Mouse (Mus musculus) liver, embryonic 13.5 days (tissue): ENCODE measurements around the gene Olfr1167. TPM values are rescaled to one million over a fixed set of nuclear protein-coding genes. Genes with fewer than 3 reads are reported as not detected.
"Not testable (repeated sequence)": the region's sequence is repeated elsewhere in the genome, so short reads cannot be mapped to it uniquely, and the experiment has no call there.

Experiments
- ATAC-seq: fragments of 200-750 bp; cut with Nextera tagmentation; 2 replicates; pipeline ENCODE4 v1.8.0; 2017; ENCODE audit warnings: low read depth, mild to moderate bottlenecking, moderate number of reproducible peaks, moderate library complexity
- DNase-seq: peaks from one replicate; pipeline ENCODE4 v3.0.0; 2022
- H3K27ac ChIP-seq: fragments of 300-500 bp; sonication (generic); 2 replicates; pipeline ENCODE4 v1.5.1; 2015; ENCODE audit warnings: moderate library complexity, mild to moderate bottlenecking, inconsistent platforms
- H3K27me3 ChIP-seq: fragments of 300-500 bp; sonication (generic); 2 replicates; pipeline ENCODE4 v1.6.1; 2015; ENCODE audit warnings: mild to moderate bottlenecking, inconsistent platforms
- H3K36me3 ChIP-seq: fragments of 300-500 bp; sonication (generic); 2 replicates; pipeline ENCODE4 v1.6.1; 2015; ENCODE audit warnings: mild to moderate bottlenecking, inconsistent platforms
- H3K4me1 ChIP-seq: fragments of 300-500 bp; sonication (generic); replicated peaks from 2 replicates; pipeline ENCODE4 v1.6.1; 2015; ENCODE audit warnings: inconsistent platforms
- H3K4me2 ChIP-seq: fragments of 300-500 bp; sonication (generic); 2 replicates; pipeline ENCODE4 v1.6.1; 2015; ENCODE audit warnings: inconsistent platforms, mild to moderate bottlenecking, moderate library complexity
- H3K4me3 ChIP-seq: fragments of 300-500 bp; sonication (generic); replicated peaks from 2 replicates; pipeline ENCODE4 v1.5.1; 2015; ENCODE audit warnings: mild to moderate bottlenecking, inconsistent platforms
- H3K9ac ChIP-seq: fragments of 300-500 bp; sonication (generic); 2 replicates; pipeline ENCODE4 v1.6.1; 2015; ENCODE audit warnings: mild to moderate bottlenecking, inconsistent platforms
- H3K9me3 ChIP-seq: fragments of 300-500 bp; sonication (generic); replicated peaks from 2 replicates; pipeline ENCODE4 v1.6.1; 2016; ENCODE audit warnings: inconsistent platforms
- WGBS: fragments of 180-500 bp; shearing (Covaris S2); methylation state at CpG from one replicate; pipeline ENCODE4 v1.1.7; 2015; ENCODE audit not compliant: insufficient replicate concordance; 5-methylcytosine and 5-hydroxymethylcytosine counted together
- polyA plus RNA-seq: library from polyadenylated mRNA; unstranded; fragments of >200 nt; fragmentation: Nextera tagmentation; extraction: Ambion mirVana; gene quantifications from 2 replicates; pipeline ENCODE4 v1.2.1, GENCODE M21; 2015

Gene Olfr1167
- polyA plus RNA-seq = not detected in 2 replicates

DNA sequence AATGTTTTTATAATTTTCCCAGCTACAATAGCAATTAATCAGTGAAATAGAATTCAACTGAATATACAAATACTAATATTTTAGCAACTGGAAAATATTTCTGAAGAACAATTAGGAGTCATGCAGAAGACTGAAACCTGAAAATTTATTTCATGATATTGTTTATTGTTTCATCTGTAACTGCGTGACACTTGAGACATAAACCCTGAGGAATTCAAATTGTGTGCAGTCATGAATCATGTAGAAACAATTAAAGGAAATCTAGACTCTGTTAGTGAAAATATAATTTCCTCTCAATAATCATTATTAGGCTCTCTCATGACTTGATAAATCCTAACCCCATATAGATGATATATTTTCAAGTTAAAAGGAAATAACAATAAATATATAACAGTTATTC lies at the start of gene Olfr1167:
TSS of gene Olfr1167 (minus strand) at position 101 of the 400 bp plus-strand sequence.
- DNase-seq, H3K9me3 ChIP-seq, H3K27ac ChIP-seq, H3K36me3 ChIP-seq, H3K4me2 ChIP-seq, H3K27me3 ChIP-seq, H3K9ac ChIP-seq, H3K4me3 ChIP-seq, H3K4me1 ChIP-seq, ATAC-seq: not testable (repeated sequence)
- WGBS = 62% methylated on average over 1 of the region's 1 CpGs

DNA sequence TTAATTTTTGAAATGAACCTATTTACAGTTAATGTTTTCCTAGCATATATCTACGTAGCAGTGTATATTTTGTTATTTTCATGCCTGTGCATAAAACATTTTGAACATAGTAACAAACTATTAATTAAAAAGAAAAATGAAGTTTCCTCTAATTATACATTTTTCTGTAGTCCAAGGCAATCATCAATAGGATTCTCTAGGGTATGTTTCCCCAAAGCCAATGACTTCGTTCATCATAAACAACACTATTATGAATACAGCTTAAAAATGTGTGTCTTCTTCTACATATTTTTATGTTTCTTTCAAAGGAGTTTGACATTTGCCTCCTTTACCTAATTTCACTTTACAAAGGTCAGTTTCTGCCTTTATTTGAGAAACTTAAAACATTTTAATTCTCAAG lies 26.6 kb upstream of the Olfr1167 start, which contains the start of gene Olfr1168:
TSS of gene Olfr1168 (plus strand) at position 301 of the 400 bp plus-strand sequence.
- Histone ChIP-seq H3K4me2 (no peak within 1 kb of the TSS), H3K9ac (no peak within 1 kb of the TSS), H3K4me3 (no peak within 1 kb of the TSS), H3K27me3 (no peaks in the 10 kb centered on the region), H3K27ac (no peak within 1 kb of the TSS), H3K9me3 (no peaks in the 10 kb centered on the region), H3K36me3 (no peaks in the 10 kb centered on the region), H3K4me1 (no peaks in the 10 kb centered on the region)
- no peak for DNase-seq
- ATAC-seq = no peak
- 53% methylated on average over 2 of the region's 2 CpGs for WGBS

DNA sequence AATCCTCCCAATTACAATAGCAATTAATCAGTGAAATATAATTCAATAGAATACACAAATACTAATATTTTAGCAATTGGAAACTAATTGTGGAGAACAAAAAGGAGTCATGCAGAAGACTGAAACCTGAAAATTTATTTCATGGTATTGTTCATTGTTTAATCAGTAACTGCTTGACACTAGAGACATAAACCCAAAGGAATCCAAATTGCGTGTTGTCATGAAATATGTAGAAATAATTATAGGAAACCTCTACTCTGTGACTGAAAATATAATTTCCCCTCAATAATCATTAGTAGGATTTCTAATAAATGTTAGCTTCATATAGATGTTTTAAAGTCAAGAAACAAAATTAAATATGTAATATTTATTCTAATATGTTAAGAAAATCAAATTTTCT lies 26.8 kb downstream of the Olfr1167 start, which contains the start of gene Olfr1166:
TSS of gene Olfr1166 (minus strand) at position 101 of the 400 bp plus-strand sequence.
- H3K4me3 ChIP-seq = no peak within 1 kb of the TSS
- no peak for ATAC-seq
- H3K36me3 ChIP-seq = no peaks in the 10 kb centered on the region
- H3K4me2 ChIP-seq = no peak within 1 kb of the TSS
- H3K9ac ChIP-seq = no peak within 1 kb of the TSS
- H3K27me3 ChIP-seq = no peaks in the 10 kb centered on the region
- WGBS = 67% methylated on average over 1 of the region's 1 CpGs
- H3K4me1 ChIP-seq = no peaks in the 10 kb centered on the region
- no peaks in the 10 kb centered on the region for H3K9me3 ChIP-seq
- DNase-seq = no peak
- H3K27ac ChIP-seq = no peak within 1 kb of the TSS

Other genes with a start within 250 kb of the Olfr1167 start
- gene Olfr1155, start 210.1 kb downstream of the Olfr1167 start, polyA plus RNA-seq = not detected in 2 replicates
- gene Olfr1156, start 202.1 kb downstream of the Olfr1167 start, polyA plus RNA-seq = not detected in 2 replicates
- gene Olfr1157, start 186.9 kb downstream of the Olfr1167 start, polyA plus RNA-seq = not detected in 2 replicates
- gene Olfr74, start 180.5 kb downstream of the Olfr1167 start, polyA plus RNA-seq = not detected in 2 replicates
- gene Olfr1158, start 165.1 kb downstream of the Olfr1167 start, polyA plus RNA-seq = not detected in 2 replicates
- gene Olfr1160, start 146.9 kb downstream of the Olfr1167 start, polyA plus RNA-seq = not detected in 2 replicates
- not detected in 2 replicates for gene Olfr1161, start 132.4 kb downstream of the Olfr1167 start, polyA plus RNA-seq
- not detected in 2 replicates for gene Olfr73, start 117.5 kb downstream of the Olfr1167 start, polyA plus RNA-seq
- gene Olfr1162, start 104.1 kb downstream of the Olfr1167 start, polyA plus RNA-seq = not detected in 2 replicates
- not detected in 2 replicates for gene Olfr1163, start 83.4 kb downstream of the Olfr1167 start, polyA plus RNA-seq
- not detected in 2 replicates for gene Olfr1164, start 61.2 kb downstream of the Olfr1167 start, polyA plus RNA-seq
- not detected in 2 replicates for gene Olfr1166, start 26.9 kb downstream of the Olfr1167 start, polyA plus RNA-seq
- gene Olfr1168, start 26.7 kb upstream of the Olfr1167 start, polyA plus RNA-seq = not detected in 2 replicates
- not detected in 2 replicates for gene Olfr1170, start 73.1 kb upstream of the Olfr1167 start, polyA plus RNA-seq
- gene Olfr1173, start 124.7 kb upstream of the Olfr1167 start, polyA plus RNA-seq = not detected in 2 replicates
- gene Olfr1174-ps, start 159.9 kb upstream of the Olfr1167 start, polyA plus RNA-seq = not detected in 2 replicates
- not detected in 2 replicates for gene Olfr1175-ps, start 172.0 kb upstream of the Olfr1167 start, polyA plus RNA-seq
- gene Olfr1176, start 181.5 kb upstream of the Olfr1167 start, polyA plus RNA-seq = not detected in 2 replicates
- gene Olfr1177-ps, start 191.3 kb upstream of the Olfr1167 start, polyA plus RNA-seq = not detected in 2 replicates
- gene Olfr1178, start 231.9 kb upstream of the Olfr1167 start, polyA plus RNA-seq = not detected in 2 replicates